Mouse (Mus musculus): ENCODE results near the gene Treml4.

DNA sequence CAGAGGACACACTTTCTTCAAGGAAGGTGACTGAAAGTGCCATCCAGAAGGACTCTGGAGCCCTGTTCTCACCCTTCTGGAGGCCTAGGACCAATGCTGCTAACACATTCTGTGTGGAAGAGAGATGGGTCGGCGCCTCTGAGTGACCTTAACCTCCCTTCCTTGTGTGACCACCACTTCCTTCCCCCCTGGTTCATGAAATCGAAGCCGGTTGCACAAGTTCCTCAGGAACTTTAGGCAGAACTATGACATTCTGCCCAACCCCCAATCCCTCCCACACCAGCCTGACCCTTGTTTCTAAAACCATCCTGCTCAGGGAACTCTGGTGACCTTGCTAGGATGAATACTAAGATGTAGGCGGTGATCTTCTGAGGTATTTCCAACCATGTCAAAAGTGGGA, 60.2 kb downstream of the Treml4 start:
- TF ChIP-seq EP300 (IDR thresholded peaks at IDR 0.05; ENCODE audit: low read depth) (no peak), CTCF (IDR thresholded peaks at IDR 0.05; ENCODE audit: low read depth) (no peak)

All from liver, embryonic 14.5 days (tissue).